Mouse (Mus musculus) limb, embryonic 11.5 days (tissue): ENCODE results near the gene Ispd. TPM values are rescaled to one million over a fixed set of nuclear protein-coding genes. Genes with fewer than 3 reads are reported as not detected.

Experiments
- ATAC-seq: fragments of 200-750 bp; cut with Nextera tagmentation; 2 replicates; pipeline ENCODE4 v1.8.0; 2017; ENCODE audit warnings: low read depth; ENCODE audit not compliant: insufficient number of reproducible peaks, low FRiP score, low TSS enrichment
- DNase-seq: peaks from one replicate; pipeline ENCODE4 v3.0.0-alpha.2; 2015; ENCODE audit warnings: low spot score
- H3K27ac ChIP-seq: fragments of 300-500 bp; sonication (generic); replicated peaks from 2 replicates; pipeline ENCODE4 v1.5.1; 2014; ENCODE audit warnings: low read depth, mild to moderate bottlenecking, low read length
- H3K27me3 ChIP-seq: fragments of 300-500 bp; sonication (generic); 2 replicates; pipeline ENCODE4 v1.6.1; 2014; ENCODE audit warnings: mild to moderate bottlenecking, low read length, mixed read lengths; ENCODE audit not compliant: control insufficient read depth, insufficient read depth
- H3K36me3 ChIP-seq: fragments of 300-500 bp; sonication (generic); 2 replicates; pipeline ENCODE4 v1.6.1; 2014; ENCODE audit warnings: mild to moderate bottlenecking, low read length, moderate library complexity, mixed read lengths; ENCODE audit not compliant: control insufficient read depth, insufficient read depth
- H3K4me1 ChIP-seq: fragments of 300-500 bp; sonication (generic); 2 replicates; pipeline ENCODE4 v1.6.1; 2014; ENCODE audit warnings: low read length, mixed read lengths; ENCODE audit not compliant: control insufficient read depth, insufficient read depth
- H3K4me2 ChIP-seq: fragments of 300-500 bp; sonication (generic); 2 replicates; pipeline ENCODE4 v1.6.1; 2014; ENCODE audit warnings: low read depth, mild to moderate bottlenecking, moderate library complexity; ENCODE audit not compliant: severe bottlenecking
- H3K4me3 ChIP-seq: fragments of 300-500 bp; sonication (generic); 2 replicates; pipeline ENCODE4 v1.5.1; 2014; ENCODE audit warnings: low read depth, low read length
- H3K9ac ChIP-seq: fragments of 300-500 bp; sonication (generic); 2 replicates; pipeline ENCODE4 v1.6.1; 2014; ENCODE audit warnings: mild to moderate bottlenecking, low read length
- H3K9me3 ChIP-seq: fragments of 300-500 bp; sonication (generic); 2 replicates; pipeline ENCODE4 v1.6.1; 2016; ENCODE audit warnings: low read length; ENCODE audit not compliant: control insufficient read depth
- WGBS: fragments of 180-500 bp; shearing (Covaris S2); extraction: QIAGEN DNeasy Blood & Tissue Kit; methylation state at CpG from one replicate; pipeline ENCODE4 v1.1.7; 2014; 5-methylcytosine and 5-hydroxymethylcytosine counted together
- polyA plus RNA-seq: library from polyadenylated mRNA; unstranded; fragments of >200 nt; fragmentation: Nextera tagmentation; extraction: Ambion mirVana; gene quantifications from 2 replicates; pipeline ENCODE4 v1.2.1, GENCODE M21; 2014

The Ispd gene
- polyA plus RNA-seq, 1 experiment from 2014 or later = 5.5 TPM

DNA sequence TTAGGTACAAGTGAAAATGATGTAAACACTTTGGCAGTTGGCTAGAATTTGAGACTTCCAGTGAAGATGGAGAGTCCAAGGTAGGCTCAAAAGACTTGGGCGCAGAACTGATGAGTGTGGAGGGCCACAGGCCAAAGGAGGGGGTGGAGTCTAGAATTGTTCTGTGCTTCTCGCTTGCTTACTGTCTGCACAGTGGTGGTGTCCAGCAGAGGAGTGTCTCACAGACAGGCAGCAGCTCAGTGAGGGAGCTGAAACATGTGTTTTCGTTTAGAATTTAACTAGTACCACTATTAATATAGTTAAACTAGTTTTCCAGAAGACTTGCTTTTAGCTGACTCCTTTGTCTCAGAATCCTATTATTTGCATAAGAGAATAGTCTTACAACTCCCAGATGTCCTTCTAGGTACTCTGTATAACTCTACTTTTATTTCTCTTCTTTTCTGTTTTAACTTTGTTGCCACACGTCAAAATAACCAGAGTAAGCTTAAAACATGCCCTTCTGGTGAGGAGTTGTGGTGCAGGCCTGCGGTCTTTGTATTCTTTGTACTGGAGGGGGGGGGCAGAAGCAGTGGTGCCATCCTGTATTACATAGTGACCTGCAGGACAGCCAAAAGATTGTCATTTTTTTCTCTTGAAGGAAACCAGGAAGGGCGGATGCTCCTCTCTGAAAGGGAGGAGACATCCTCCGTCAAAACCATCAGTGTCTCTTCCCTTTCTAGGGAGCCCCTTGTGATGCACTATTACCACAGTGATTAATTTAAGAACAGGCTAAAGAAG is 240.9 kb downstream of the Ispd start:
- H3K36me3 ChIP-seq = no peaks in the 10 kb centered on the region
- no peaks in the 10 kb centered on the region for H3K27me3 ChIP-seq
- H3K4me1 ChIP-seq = no peaks in the 10 kb centered on the region
- no peak for DNase-seq
- H3K4me3 ChIP-seq = no peak overlapping the region
- no peak overlapping the region for H3K9ac ChIP-seq
- ATAC-seq = no peak
- no peaks in the 10 kb centered on the region for H3K9me3 ChIP-seq
- no peak overlapping the region for H3K4me2 ChIP-seq
- H3K27ac ChIP-seq = no peak overlapping the region
- 65% methylated on average over 7 of the region's 7 CpGs for WGBS

GRCm38 (mm10) chr12:36627204-36627603 is 246.0 kb downstream of the Ispd start:
- no peaks in the 10 kb centered on the region for H3K4me1 ChIP-seq
- no peak overlapping the region for H3K27ac ChIP-seq
- no peak overlapping the region for H3K9ac ChIP-seq
- no peak for ATAC-seq
- no peak overlapping the region for H3K4me2 ChIP-seq
- no peaks in the 10 kb centered on the region for H3K27me3 ChIP-seq
- no peak overlapping the region for H3K4me3 ChIP-seq
- DNase-seq = no peak
- H3K9me3 ChIP-seq = no peaks in the 10 kb centered on the region
- no peaks in the 10 kb centered on the region for H3K36me3 ChIP-seq

GRCm38 (mm10) chr12:36632427-36632826 is 251.2 kb downstream of the Ispd start:
- Histone ChIP-seq H3K9me3 (no peaks in the 10 kb centered on the region), H3K27ac (no peak overlapping the region), H3K4me2 (no peak overlapping the region), H3K4me3 (no peak overlapping the region), H3K9ac (no peak overlapping the region), H3K27me3 (no peaks in the 10 kb centered on the region), H3K4me1 (no peaks in the 10 kb centered on the region), H3K36me3 (no peaks in the 10 kb centered on the region)
- ATAC-seq (no peak), DNase-seq (no peak)
- 77% methylated on average over 1 of the region's 1 CpGs for WGBS

- Histone ChIP-seq H3K27ac (no peak overlapping the region), H3K4me2 (no peak overlapping the region), H3K9ac (no peak overlapping the region), H3K4me3 (no peak overlapping the region), H3K36me3 (no peaks in the 10 kb centered on the region), H3K4me1 (no peaks in the 10 kb centered on the region), H3K9me3 (no peaks in the 10 kb centered on the region), H3K27me3 (no peaks in the 10 kb centered on the region)
- 87% methylated on average over 4 of the region's 4 CpGs for WGBS
- ATAC-seq (no peak), DNase-seq (no peak)
Observed at GRCm38 (mm10) chr12:36647514-36647913, 266.3 kb downstream of the Ispd start.

- no peak for DNase-seq
- Histone ChIP-seq H3K4me1 (0 out of 2 replicates have a peak, but pooled peaks cover 3% of the 10 kb centered on the region), H3K36me3 (no peaks in the 10 kb centered on the region), H3K9me3 (no peaks in the 10 kb centered on the region), H3K27ac (no peak overlapping the region), H3K4me3 (no peak overlapping the region), H3K4me2 (no peak overlapping the region), H3K27me3 (no peaks in the 10 kb centered on the region), H3K9ac (no peak overlapping the region)
- WGBS = 90% methylated on average over 7 of the region's 7 CpGs
- ATAC-seq = no peak
Observed at GRCm38 (mm10) chr12:36662496-36662895, 281.2 kb downstream of the Ispd start.

DNA sequence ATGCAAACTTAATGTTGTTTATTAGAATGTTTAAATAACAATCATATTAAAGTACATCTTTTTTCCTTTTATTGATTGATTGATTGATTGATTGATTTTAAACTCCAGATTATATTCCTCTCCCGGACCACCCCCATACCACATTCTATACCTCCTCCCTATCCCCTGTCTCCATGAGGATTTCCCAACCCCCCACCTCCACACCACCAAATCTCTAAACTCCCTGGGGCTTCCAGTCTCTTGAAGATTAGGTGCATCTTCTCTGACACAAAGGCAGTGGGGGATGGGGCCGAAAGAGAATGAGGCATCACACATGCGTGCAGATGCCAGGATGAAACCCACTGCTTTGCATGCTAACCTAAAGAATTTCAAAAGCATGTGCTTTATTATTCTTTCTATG is 283.5 kb downstream of the Ispd start:
- H3K9me3 ChIP-seq = no peaks in the 10 kb centered on the region
- H3K27me3 ChIP-seq = no peaks in the 10 kb centered on the region
- H3K27ac ChIP-seq = no peak overlapping the region
- no peak overlapping the region for H3K9ac ChIP-seq
- H3K4me1 ChIP-seq = 0 out of 2 replicates have a peak, but pooled peaks cover 3% of the 10 kb centered on the region
- H3K4me3 ChIP-seq = no peak overlapping the region
- H3K36me3 ChIP-seq = no peaks in the 10 kb centered on the region
- ATAC-seq (no peak), DNase-seq (no peak)
- no peak overlapping the region for H3K4me2 ChIP-seq
- 64% methylated on average over 3 of the region's 3 CpGs for WGBS

GRCm38 (mm10) chr12:36666771-36667170 is 285.5 kb downstream of the Ispd start:
- H3K4me2 ChIP-seq = no peak overlapping the region
- H3K4me1 ChIP-seq = 0 out of 2 replicates have a peak, but pooled peaks cover 3% of the 10 kb centered on the region
- no peak for ATAC-seq
- no peak for DNase-seq
- H3K9ac ChIP-seq = no peak overlapping the region
- H3K27ac ChIP-seq = no peak overlapping the region
- H3K27me3 ChIP-seq = no peaks in the 10 kb centered on the region
- 58% methylated on average over 6 of the region's 6 CpGs for WGBS
- no peaks in the 10 kb centered on the region for H3K9me3 ChIP-seq
- no peaks in the 10 kb centered on the region for H3K36me3 ChIP-seq
- H3K4me3 ChIP-seq = no peak overlapping the region

DNA sequence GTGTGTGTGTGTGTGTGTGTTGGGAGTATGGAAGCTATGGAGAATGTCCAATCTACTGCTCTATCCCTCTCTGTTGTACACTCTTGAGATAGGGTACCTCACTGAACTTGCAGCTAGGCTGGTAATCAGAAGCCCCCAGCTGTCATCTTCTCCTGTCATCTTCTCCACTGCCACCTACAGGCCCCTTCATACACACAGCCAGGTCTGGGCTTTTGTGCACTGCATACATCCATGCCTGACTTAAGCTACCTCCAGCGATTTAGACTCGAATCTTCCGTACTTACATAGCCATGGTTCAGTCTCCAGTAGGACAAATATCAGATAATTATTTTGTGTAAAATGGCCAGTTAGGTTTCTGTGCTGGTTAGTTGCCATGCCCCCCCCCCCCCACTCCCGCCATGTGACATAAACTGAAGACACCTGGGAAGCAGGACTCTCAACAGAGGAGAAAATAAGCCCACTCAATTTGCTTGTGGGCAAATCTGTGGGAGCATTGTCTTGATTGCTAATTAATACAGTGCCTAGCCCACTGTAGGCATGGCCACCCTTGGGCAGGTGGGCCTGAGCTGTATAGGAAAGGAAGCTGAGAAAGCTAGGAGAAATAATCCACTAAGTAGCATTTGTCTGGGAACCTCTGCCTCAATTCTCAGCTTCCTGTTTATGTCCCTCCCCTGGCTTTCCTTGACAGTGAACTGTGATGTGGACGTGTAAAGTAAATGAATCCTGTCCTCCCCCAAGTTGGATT is 289.1 kb downstream of the Ispd start:
- Histone ChIP-seq H3K4me3 (no peak overlapping the region), H3K27ac (no peak overlapping the region), H3K4me2 (no peak overlapping the region), H3K9ac (no peak overlapping the region), H3K27me3 (no peaks in the 10 kb centered on the region), H3K4me1 (no peaks in the 10 kb centered on the region), H3K36me3 (no peaks in the 10 kb centered on the region), H3K9me3 (no peaks in the 10 kb centered on the region)
- WGBS = 79% methylated on average over 5 of the region's 5 CpGs
- no peak for DNase-seq
- 0 out of 2 replicates have a peak, but pooled peaks have one; percentile 39 for ATAC-seq
